Mouse (Mus musculus) spleen, adult 2 months (tissue): Measurements from ENCODE around the gene Clec3b. TPM values are rescaled to one million over a fixed set of nuclear protein-coding genes. Genes with fewer than 3 reads are reported as not detected.
A peak's percentile ranks its signal among the peaks of the same experiment; 100 is the strongest.

Experiments
- DNase-seq, 2 experiments: peaks; one replicate each; pipeline versions ENCODE4 v3.0.0 to v3.0.0-alpha.2; 2012 to 2021; ENCODE audit warnings: low spot score in 2 of 2, low read depth in 1 of 2
- H3K27ac ChIP-seq: fragments of 200-500 bp; 2 replicates; pipeline ENCODE4 v1.5.1; 2012; ENCODE audit warnings: low read length, inconsistent platforms; ENCODE audit not compliant: insufficient read depth
- H3K27me3 ChIP-seq: fragments of 200-500 bp; 2 replicates; pipeline ENCODE4 v1.6.1; 2012; ENCODE audit warnings: mild to moderate bottlenecking, moderate library complexity, low read length, inconsistent platforms; ENCODE audit not compliant: control insufficient read depth, insufficient read depth
- H3K36me3 ChIP-seq: fragments of 200-500 bp; 2 replicates; pipeline ENCODE4 v1.6.1; 2012; ENCODE audit warnings: mild to moderate bottlenecking, low read length, inconsistent platforms; ENCODE audit not compliant: control insufficient read depth, insufficient read depth
- H3K4me1 ChIP-seq: fragments of 200-500 bp; 2 replicates; pipeline ENCODE4 v1.6.1; 2011; ENCODE audit warnings: inconsistent platforms; ENCODE audit not compliant: control insufficient read depth, insufficient read depth, insufficient read length
- H3K4me3 ChIP-seq: fragments of 200-500 bp; 2 replicates; pipeline ENCODE4 v1.5.1; 2011; ENCODE audit warnings: mild to moderate bottlenecking, inconsistent platforms; ENCODE audit not compliant: insufficient read depth, insufficient read length; ENCODE audit errors: extremely low read depth
- CTCF ChIP-seq: fragments of 200-500 bp; IDR thresholded peaks from 2 replicates; pipeline ENCODE4 v1.5.1; 2011; ENCODE audit warnings: mild to moderate bottlenecking, inconsistent platforms; ENCODE audit not compliant: insufficient read depth, insufficient read length, insufficient replicate concordance; ENCODE audit errors: extremely low read depth
- POLR2A ChIP-seq: fragments of 200-500 bp; IDR thresholded peaks from 2 replicates; pipeline ENCODE4 v1.6.1; 2011; ENCODE audit warnings: low read depth, low read length, inconsistent platforms
- WGBS: fragments of 180-500 bp; shearing (Covaris S2); methylation state at CpG from one replicate; pipeline ENCODE4 v1.1.7; 2018; 5-methylcytosine and 5-hydroxymethylcytosine counted together
- polyA plus RNA-seq: library from polyadenylated mRNA; depleted of rRNA; stranded (reverse); fragments of >200 nt; gene quantifications from 2 replicates; pipeline ENCODE4 v1.2.3, GENCODE M21; 2012

Gene Clec3b
- polyA plus RNA-seq, 1 experiment, result 4.6 TPM

DNA sequence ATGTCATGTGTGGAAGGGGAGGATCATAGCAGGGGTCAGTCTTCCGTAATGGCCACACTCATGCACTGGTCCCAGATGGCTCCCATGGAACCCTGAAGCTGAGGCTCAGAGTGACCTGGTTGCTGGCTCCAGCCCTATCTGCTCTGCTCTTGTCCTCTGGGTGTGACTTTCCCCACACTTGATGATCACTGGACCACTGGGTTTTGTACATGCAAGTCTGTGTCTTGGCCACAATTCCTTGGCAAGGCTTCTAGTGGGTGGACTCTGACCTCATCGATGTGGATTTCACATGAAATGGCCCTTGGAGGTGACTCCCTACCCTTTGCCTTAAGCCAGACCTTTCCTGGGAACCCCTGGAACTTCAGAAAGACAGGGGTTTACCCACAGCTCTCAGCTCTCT, 2.4 kb downstream of the Clec3b start:
- no peak for DNase-seq
- Histone ChIP-seq H3K4me1 (peaks cover 6% of the 10 kb centered on the region), H3K4me3 (no peak overlapping the region), H3K27me3 (no peaks in the 10 kb centered on the region), H3K27ac (no peak overlapping the region), H3K36me3 (no peaks in the 10 kb centered on the region)
- no peak for TF ChIP-seq POLR2A
- TF ChIP-seq CTCF, result no peak
- 96% methylated on average over 2 of the region's 2 CpGs for WGBS

DNA sequence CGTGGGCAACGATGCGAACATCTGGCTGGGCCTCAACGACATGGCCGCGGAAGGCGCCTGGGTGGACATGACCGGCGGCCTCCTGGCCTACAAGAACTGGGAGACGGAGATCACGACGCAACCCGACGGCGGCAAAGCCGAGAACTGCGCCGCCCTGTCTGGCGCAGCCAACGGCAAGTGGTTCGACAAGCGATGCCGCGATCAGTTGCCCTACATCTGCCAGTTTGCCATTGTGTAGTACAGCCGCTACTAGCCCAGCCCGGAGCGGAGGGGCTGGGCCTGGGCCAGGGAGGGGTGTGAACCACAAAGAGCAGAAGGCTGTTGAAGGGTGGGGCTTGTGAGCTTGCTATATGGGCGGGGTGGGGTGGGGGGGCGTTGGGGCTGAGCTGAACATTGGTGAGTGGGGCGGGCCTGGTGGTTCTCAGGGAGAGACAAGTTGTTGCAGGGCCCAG, 6.2 kb downstream of the Clec3b start:
- Histone ChIP-seq H3K36me3 (no peaks in the 10 kb centered on the region), H3K4me1 (peaks cover 2% of the 10 kb centered on the region), H3K4me3 (no peak overlapping the region), H3K27me3 (no peaks in the 10 kb centered on the region), H3K27ac (no peak overlapping the region)
- TF ChIP-seq POLR2A, result no peak
- TF ChIP-seq CTCF, result no peak
- peak in 1 of 2 experiments; percentile 33 for DNase-seq
- WGBS, result 88% methylated on average over 30 of the region's 30 CpGs

DNA sequence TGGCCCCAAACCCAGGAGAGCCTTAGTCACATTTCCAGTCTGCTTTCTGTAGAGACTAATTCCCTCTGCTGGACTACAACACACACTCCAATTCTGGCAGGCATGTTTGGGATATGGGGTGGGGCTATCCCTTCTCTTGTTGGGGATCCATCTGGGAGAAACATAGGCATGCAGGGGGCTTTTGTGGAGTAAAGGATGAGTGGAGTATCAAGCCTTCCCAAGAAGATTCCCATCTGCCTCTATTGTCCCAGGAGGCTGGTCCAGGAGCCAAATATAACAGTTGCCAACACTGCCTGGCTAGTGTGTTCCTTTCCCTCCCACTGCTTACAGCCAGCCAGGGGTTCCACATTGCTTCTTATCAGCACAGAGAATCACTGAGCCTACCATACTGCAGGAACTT, 7.0 kb downstream of the Clec3b start:
- H3K36me3 ChIP-seq, result no peaks in the 10 kb centered on the region
- H3K27ac ChIP-seq, result no peak overlapping the region
- no peak for DNase-seq
- no peaks in the 10 kb centered on the region for H3K27me3 ChIP-seq
- no peaks in the 10 kb centered on the region; the same call in 1 of the 2 replicates for H3K4me1 ChIP-seq
- H3K4me3 ChIP-seq, result no peak overlapping the region
- TF ChIP-seq POLR2A (no peak), CTCF (no peak)

DNA sequence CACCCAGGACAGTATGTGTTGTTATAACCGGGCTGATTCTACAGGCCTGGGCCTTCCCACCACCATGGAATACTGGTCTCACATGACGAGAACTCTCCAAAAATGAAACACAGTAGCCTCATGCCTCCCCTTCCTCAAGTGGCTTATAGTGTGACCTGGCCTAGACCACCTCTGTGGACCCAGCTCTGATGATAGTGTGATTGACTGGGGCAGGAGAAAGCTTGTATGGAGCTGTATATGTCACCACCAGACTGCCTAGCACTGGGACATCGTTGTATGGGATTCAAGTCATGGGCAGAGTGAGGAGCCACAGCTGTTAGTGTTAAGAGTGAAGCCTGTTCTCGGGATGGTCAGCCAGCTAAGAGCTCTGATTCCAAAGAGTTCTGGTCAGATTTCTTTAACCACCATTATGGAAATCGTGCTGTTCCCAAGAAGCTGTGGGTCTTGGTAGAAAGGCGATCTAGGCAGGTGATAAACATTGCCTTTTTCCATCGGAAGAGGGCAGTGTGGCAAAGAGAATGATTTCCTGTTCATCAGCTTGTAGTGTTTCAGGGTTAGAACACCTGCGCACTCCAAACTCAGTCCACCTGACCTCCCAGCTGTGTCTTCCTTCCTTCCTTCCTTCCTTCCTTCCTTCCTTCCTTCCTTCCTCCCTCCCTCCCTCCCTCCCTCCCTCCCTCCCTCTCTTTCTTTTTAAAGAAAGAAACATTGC, 7.5 kb downstream of the Clec3b start:
- H3K27ac ChIP-seq, result no peak overlapping the region
- 48% methylated on average over 8 of the region's 8 CpGs for WGBS
- TF ChIP-seq CTCF (peak; percentile 30; the same call in 1 of the 2 replicates), POLR2A (no peak)
- no peak overlapping the region for H3K4me3 ChIP-seq
- H3K36me3 ChIP-seq, result no peaks in the 10 kb centered on the region
- H3K27me3 ChIP-seq, result no peaks in the 10 kb centered on the region
- peak; percentile 8 to 25 for DNase-seq
- no peaks in the 10 kb centered on the region; the same call in 1 of the 2 replicates for H3K4me1 ChIP-seq

DNA sequence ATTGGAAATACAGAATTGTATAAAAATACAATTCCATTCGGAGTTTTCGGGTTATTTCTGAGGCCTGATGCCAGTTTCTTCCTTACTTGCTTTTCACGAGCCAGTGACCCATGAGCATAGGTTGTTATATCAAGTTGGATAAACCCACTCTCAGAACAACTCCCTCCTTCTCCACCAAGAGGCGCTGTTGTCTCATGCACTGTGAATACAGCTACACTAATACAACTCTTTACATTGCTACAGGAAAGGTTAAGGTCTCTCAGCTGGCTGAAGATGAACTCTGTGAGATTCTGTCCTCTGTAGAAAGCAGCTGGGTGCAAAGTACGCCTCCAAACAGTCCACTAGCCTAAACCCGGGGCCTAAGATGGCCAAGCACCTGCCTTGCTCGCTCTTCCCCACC, 8.6 kb downstream of the Clec3b start:
- no peaks in the 10 kb centered on the region; the same call in 1 of the 2 replicates for H3K4me1 ChIP-seq
- no peak overlapping the region for H3K27ac ChIP-seq
- H3K27me3 ChIP-seq, result no peaks in the 10 kb centered on the region
- 60% methylated on average over 7 of the region's 7 CpGs for WGBS
- peak in 1 of 2 experiments; percentile 19 for DNase-seq
- H3K4me3 ChIP-seq, result no peak overlapping the region
- no peaks in the 10 kb centered on the region for H3K36me3 ChIP-seq
- TF ChIP-seq POLR2A, result no peak
- TF ChIP-seq CTCF, result no peak

DNA sequence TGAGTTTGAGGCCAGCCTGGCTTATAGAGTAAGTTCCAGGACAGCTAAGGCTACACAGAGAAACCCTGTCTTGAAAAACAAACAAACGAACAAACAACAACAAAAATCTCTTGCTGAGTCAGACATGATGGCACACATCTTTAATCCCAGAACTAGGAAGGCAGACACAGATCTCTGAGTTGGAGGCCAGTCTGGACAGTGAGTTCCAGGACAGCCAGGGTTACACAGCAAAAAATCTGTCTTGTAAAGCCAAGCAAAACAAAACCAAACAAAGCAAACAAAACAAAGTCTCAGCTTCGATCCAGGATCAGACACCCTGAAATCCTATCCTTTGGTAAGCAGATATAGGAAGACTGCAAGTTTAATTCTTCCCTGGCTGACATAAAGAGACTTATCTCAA, 11.0 kb downstream of the Clec3b start:
- TF ChIP-seq CTCF (no peak), POLR2A (no peak)
- no peak overlapping the region for H3K27ac ChIP-seq
- H3K4me1 ChIP-seq, result no peaks in the 10 kb centered on the region; the same call in 1 of the 2 replicates
- WGBS, result 79% methylated on average over 2 of the region's 2 CpGs
- H3K4me3 ChIP-seq, result no peak overlapping the region
- no peak for DNase-seq
- no peaks in the 10 kb centered on the region for H3K36me3 ChIP-seq
- H3K27me3 ChIP-seq, result no peaks in the 10 kb centered on the region
